Mouse (Mus musculus) left cerebral cortex, postnatal 25 days (tissue): ENCODE measurements around the gene Krt7. TPM values are rescaled to one million over a fixed set of nuclear protein-coding genes. Genes with fewer than 3 reads are reported as not detected.

Experiments
- DNase-seq, 2 experiments: peaks; one replicate each; pipeline ENCODE4 v3.0.0; 2022; ENCODE audit warnings: low spot score in 2 of 2, mixed read lengths in 1 of 2
- intact Hi-C: fragments of 180-260 bp; cut with DNase I; formaldehyde crosslinking; loops from one replicate; pipeline ENCODE4 v1.15.1; 2025
- total RNA-seq, 2 experiments: library from RNA; stranded (reverse); gene quantifications; 2 replicates each; pipeline ENCODE4 v1.2.3; 2021

The Krt7 gene
- total RNA-seq, 2 experiments from 2014 or later: 0.09 to 0.21 TPM

- intact Hi-C loops: no loop called here
- DNase-seq: no peak
These were observed 10.1 kb downstream of the Krt7 start for GRCm38 (mm10) chr15:101420903-101421302.

- intact Hi-C loops: no loop called here
These were observed 14.1 kb downstream of the Krt7 start for GRCm38 (mm10) chr15:101424914-101425313.

GRCm38 (mm10) chr15:101436611-101437010 is 25.8 kb downstream of the Krt7 start:
- intact Hi-C loops: no loop called here

More at GRCm38 (mm10) chr15:101424914-101425313, 14.1 kb downstream of the Krt7 start:
- DNase-seq: no peak

GRCm38 (mm10) chr15:101438555-101438954 is 27.7 kb downstream of the Krt7 start, which contains the start of gene Krt87:
Gene Krt87 (minus strand): TSS chr15:101438804.
- no peak for DNase-seq
- intact Hi-C loops: no loop called here

More at GRCm38 (mm10) chr15:101436611-101437010, 25.8 kb downstream of the Krt7 start:
- no peak for DNase-seq

GRCm38 (mm10) chr15:101440837-101441236 is 30.0 kb downstream of the Krt7 start:
- peak; percentile 29 to 33 for DNase-seq
- intact Hi-C loops: no loop called here

- intact Hi-C loops: no loop called here
- DNase-seq: no peak
These were observed 35.7 kb downstream of the Krt7 start for GRCm38 (mm10) chr15:101446572-101446971.

GRCm38 (mm10) chr15:101447444-101447843 is 36.6 kb downstream of the Krt7 start, which contains the start of gene Krt88:
Gene Krt88 (plus strand): TSS chr15:101447744.
- intact Hi-C loops: no loop called here
- no peak for DNase-seq

GRCm38 (mm10) chr15:101453093-101453736 is 42.4 kb downstream of the Krt7 start:
- DNase-seq: peak; percentile 60 to 74
- intact Hi-C loops: loop anchor here (5.0 kb wide), 1 partner anchor 111 kb away; no protein-coding TSS in a partner anchor

- no peak for DNase-seq
- intact Hi-C loops: loop anchor here (5.0 kb wide), 1 partner anchor 112 kb away; no protein-coding TSS in a partner anchor
These were observed 43.9 kb downstream of the Krt7 start for GRCm38 (mm10) chr15:101454774-101455173.

GRCm38 (mm10) chr15:101455292-101455691 is 44.4 kb downstream of the Krt7 start:
- intact Hi-C loops: no loop called here
- no peak for DNase-seq

GRCm38 (mm10) chr15:101455891-101456290 is 45.0 kb downstream of the Krt7 start:
- intact Hi-C loops: no loop called here
- DNase-seq: no peak

GRCm38 (mm10) chr15:101458361-101458930 is 47.6 kb downstream of the Krt7 start:
- intact Hi-C loops: no loop called here
- no peak for DNase-seq

- intact Hi-C loops: no loop called here
These were observed 48.4 kb downstream of the Krt7 start for GRCm38 (mm10) chr15:101459283-101459682.

GRCm38 (mm10) chr15:101463651-101464050 is 52.8 kb downstream of the Krt7 start, which contains the start of gene Krt81:
Gene Krt81 (minus strand): TSS chr15:101463751.
- no peak for DNase-seq
- intact Hi-C loops: no loop called here

More at GRCm38 (mm10) chr15:101459283-101459682, 48.4 kb downstream of the Krt7 start:
- DNase-seq: no peak

GRCm38 (mm10) chr15:101469093-101469492 is 58.2 kb downstream of the Krt7 start:
- DNase-seq: no peak
- intact Hi-C loops: no loop called here

- intact Hi-C loops: no loop called here
These were observed 62.2 kb downstream of the Krt7 start, which contains the start of gene Krt86 for GRCm38 (mm10) chr15:101472952-101473528. Gene Krt86 (plus strand): TSS chr15:101473478.

GRCm38 (mm10) chr15:101479007-101479665 is 68.3 kb downstream of the Krt7 start:
- DNase-seq: peak; percentile 31 to 57
- intact Hi-C loops: no loop called here

More at GRCm38 (mm10) chr15:101472952-101473528, 62.2 kb downstream of the Krt7 start, which contains the start of gene Krt86:
- no peak for DNase-seq

- DNase-seq: no peak
- intact Hi-C loops: no loop called here
These were observed 68.8 kb downstream of the Krt7 start for GRCm38 (mm10) chr15:101479666-101480060.
